Mouse (Mus musculus): ENCODE measurements at regions not wholly inside any gene's neighbourhood (a gene's known extent, or its start where the extent isn't known, plus 50 kb on each side); places are given as distances from the start of the nearest gene placed in this dataset.

DNA sequence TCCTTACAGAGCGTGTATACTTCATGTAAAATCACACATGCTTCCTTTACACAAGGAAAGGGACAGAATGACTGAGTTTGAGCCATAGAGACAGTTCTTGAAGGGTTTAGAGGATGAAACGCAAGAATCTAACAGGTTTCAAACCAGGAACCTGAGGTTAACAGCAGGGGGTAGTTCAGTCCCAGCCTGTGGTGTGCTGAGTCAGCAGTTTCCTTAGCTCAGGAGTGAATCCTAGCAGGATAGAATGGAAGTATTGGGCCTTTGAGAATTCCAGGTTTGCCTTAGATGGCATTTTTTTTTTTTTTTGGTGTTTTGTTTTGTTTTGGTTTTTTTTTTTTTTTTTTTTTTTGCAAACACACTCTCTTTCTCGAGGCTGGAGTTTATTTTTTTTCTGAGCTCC is 295.5 kb downstream of the Pmp22 start:
- TF ChIP-seq POLR2A (IDR thresholded peaks at IDR 0.05; ENCODE audit: borderline replicate concordance, control insufficient read depth, low read depth, low read length) = no peak
- TF ChIP-seq CTCF (IDR thresholded peaks at IDR 0.05; ENCODE audit: control insufficient read depth, insufficient read depth, low read length) = no peak

Data from bone marrow, adult 2 months (tissue).